Mouse (Mus musculus): ENCODE measurements around the gene Pex11b.

- TF ChIP-seq CTCF (conservative IDR thresholded peaks at IDR 0.05; ENCODE audit: low read length): no peak
- no peak for TF ChIP-seq POU5F1 (IDR thresholded peaks at IDR 0.05; ENCODE audit: borderline replicate concordance, low read length)
Measured at GRCm38 (mm10) chr3:96673514-96673913, 38.3 kb downstream of the Pex11b start.

Data from E14TG2a.4 (cell line).